Mouse (Mus musculus) cortical plate, adult 2 months (tissue): ENCODE data around the gene Crxos. TPM values are rescaled to one million over a fixed set of nuclear protein-coding genes. Genes with fewer than 3 reads are reported as not detected.

Experiments used
- H3K27ac ChIP-seq: fragments of 200-500 bp; 2 replicates; pipeline ENCODE4 v1.5.1; 2012; ENCODE audit warnings: low read length, control low read depth, inconsistent platforms; ENCODE audit not compliant: insufficient read depth
- H3K4me1 ChIP-seq: fragments of 200-500 bp; 2 replicates; pipeline ENCODE4 v1.6.1; 2011; ENCODE audit warnings: low read length; ENCODE audit not compliant: control insufficient read depth, insufficient read depth
- H3K4me3 ChIP-seq: fragments of 200-500 bp; 2 replicates; pipeline ENCODE4 v1.5.1; 2011; ENCODE audit warnings: mild to moderate bottlenecking, low read length, control low read depth; ENCODE audit not compliant: insufficient read depth
- CTCF ChIP-seq: fragments of 200-500 bp; IDR thresholded peaks from 2 replicates; pipeline ENCODE4 v1.5.1; 2011; ENCODE audit warnings: mild to moderate bottlenecking, control low read depth, low read length; ENCODE audit not compliant: insufficient read depth; ENCODE audit errors: extremely low read depth
- POLR2A ChIP-seq: fragments of 200-500 bp; IDR thresholded peaks from 2 replicates; pipeline ENCODE4 v1.6.1; 2011; ENCODE audit warnings: mild to moderate bottlenecking, low read length, control low read depth; ENCODE audit not compliant: insufficient read depth; ENCODE audit errors: extremely low read depth
- polyA plus RNA-seq: library from polyadenylated mRNA; depleted of rRNA; stranded (reverse); fragments of >200 nt; gene quantifications from 2 replicates; pipeline ENCODE4 v1.2.3, GENCODE M21; 2012

Gene Crxos
- polyA plus RNA-seq, 1 experiment: 0.27 TPM

- TF ChIP-seq CTCF (no peak), POLR2A (peak; percentile 40; the same call in 1 of the 2 replicates)
- Histone ChIP-seq H3K4me3 (peak overlapping the region; percentile 90), H3K27ac (peak overlapping the region; percentile 86), H3K4me1 (peaks cover 2% of the 10 kb centered on the region; the same call in 1 of the 2 replicates)
Measured at GRCm38 (mm10) chr7:15920645-15921190, 38.3 kb downstream of the Crxos start.

- Histone ChIP-seq H3K27ac (peak overlapping the region; percentile 99), H3K4me1 (peaks cover 2% of the 10 kb centered on the region; the same call in 1 of the 2 replicates), H3K4me3 (peak overlapping the region; percentile 90)
- TF ChIP-seq CTCF (no peak), POLR2A (no peak)
Measured at GRCm38 (mm10) chr7:15921796-15922195, 39.4 kb downstream of the Crxos start.

GRCm38 (mm10) chr7:15922220-15922773 lies 39.9 kb downstream of the Crxos start, which contains the start of gene Selenow:
Gene Selenow, minus strand, starts transcription at chr7:15922402.
- peak within 1 kb of the TSS; percentile 99 for H3K27ac ChIP-seq
- TF ChIP-seq POLR2A (peak; percentile 94), CTCF (no peak)

GRCm38 (mm10) chr7:15929910-15930309 lies 47.5 kb downstream of the Crxos start:
- Histone ChIP-seq H3K4me1 (no peaks in the 10 kb centered on the region), H3K4me3 (no peak overlapping the region), H3K27ac (no peak overlapping the region)
- no peak for TF ChIP-seq POLR2A
- TF ChIP-seq CTCF: peak; percentile 43; the same call in 1 of the 2 replicates

More at GRCm38 (mm10) chr7:15922220-15922773, 39.9 kb downstream of the Crxos start, which contains the start of gene Selenow:
- Histone ChIP-seq H3K4me1 (peaks cover 2% of the 10 kb centered on the region; the same call in 1 of the 2 replicates), H3K4me3 (peak within 1 kb of the TSS; percentile 90)

GRCm38 (mm10) chr7:15930543-15930942 lies 48.1 kb downstream of the Crxos start:
- Histone ChIP-seq H3K27ac (no peak overlapping the region), H3K4me3 (no peak overlapping the region), H3K4me1 (no peaks in the 10 kb centered on the region)
- no peak for TF ChIP-seq CTCF
- TF ChIP-seq POLR2A: no peak

GRCm38 (mm10) chr7:15931635-15932034 lies 49.2 kb downstream of the Crxos start:
- Histone ChIP-seq H3K27ac (no peak overlapping the region), H3K4me1 (no peaks in the 10 kb centered on the region), H3K4me3 (no peak overlapping the region)
- TF ChIP-seq CTCF (no peak), POLR2A (no peak)

GRCm38 (mm10) chr7:15933437-15934359 lies 51.3 kb downstream of the Crxos start:
- TF ChIP-seq POLR2A (no peak), CTCF (no peak)
- H3K4me1 ChIP-seq: no peaks in the 10 kb centered on the region
- peak overlapping the region; percentile 10; the same call in 1 of the 2 replicates for H3K27ac ChIP-seq
- H3K4me3 ChIP-seq: no peak overlapping the region

- Histone ChIP-seq H3K4me1 (no peaks in the 10 kb centered on the region), H3K27ac (no peak overlapping the region), H3K4me3 (no peak overlapping the region)
- TF ChIP-seq POLR2A (no peak), CTCF (no peak)
Measured at GRCm38 (mm10) chr7:15937491-15937890, 55.1 kb downstream of the Crxos start.

GRCm38 (mm10) chr7:15938621-15939020 lies 56.2 kb downstream of the Crxos start:
- Histone ChIP-seq H3K4me3 (no peak overlapping the region), H3K27ac (no peak overlapping the region), H3K4me1 (no peaks in the 10 kb centered on the region)
- TF ChIP-seq POLR2A (no peak), CTCF (no peak)

GRCm38 (mm10) chr7:15944311-15944710 lies 61.9 kb downstream of the Crxos start:
- H3K27ac ChIP-seq: no peak overlapping the region
- TF ChIP-seq CTCF (no peak), POLR2A (no peak)
- no peak overlapping the region; the same call in 1 of the 2 replicates for H3K4me3 ChIP-seq

More at GRCm38 (mm10) chr7:15944311-15944710, 61.9 kb downstream of the Crxos start:
- peaks cover 4% of the 10 kb centered on the region; the same call in 1 of the 2 replicates for H3K4me1 ChIP-seq
